Mouse (Mus musculus): ENCODE measurements around the gene Gm21858.
"Not testable (repeated sequence)": the region's sequence is repeated elsewhere in the genome, so short reads cannot be mapped to it uniquely, and the experiment has no call there.

The Gm21858 gene

DNA sequence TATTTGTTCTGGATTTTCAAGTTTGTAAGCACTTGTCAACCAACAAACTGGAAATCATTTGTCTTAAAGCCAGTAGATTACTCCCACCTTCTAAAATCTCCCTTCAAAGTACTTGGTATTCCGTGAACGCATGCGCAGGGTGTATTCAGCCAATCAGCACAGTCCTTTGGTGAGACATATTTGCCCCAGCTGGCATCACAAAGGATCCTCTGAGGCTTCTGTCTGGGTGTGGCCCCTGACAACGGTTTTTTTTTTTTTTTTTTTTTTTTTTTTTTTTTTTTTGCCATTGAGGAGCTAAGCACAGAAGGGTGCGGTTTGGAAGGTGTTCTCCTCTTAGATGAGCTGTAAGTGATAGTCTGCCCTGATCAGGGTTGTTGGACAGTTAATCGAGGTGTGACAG is at the start of gene Gm21858:
Gene Gm21858 (plus strand): TSS at position 301 of the 400 bp plus-strand sequence.
- DNase-seq (ENCODE audit: low spot score in 2 of 2): not testable (repeated sequence)
